In the genomic region with DNA sequence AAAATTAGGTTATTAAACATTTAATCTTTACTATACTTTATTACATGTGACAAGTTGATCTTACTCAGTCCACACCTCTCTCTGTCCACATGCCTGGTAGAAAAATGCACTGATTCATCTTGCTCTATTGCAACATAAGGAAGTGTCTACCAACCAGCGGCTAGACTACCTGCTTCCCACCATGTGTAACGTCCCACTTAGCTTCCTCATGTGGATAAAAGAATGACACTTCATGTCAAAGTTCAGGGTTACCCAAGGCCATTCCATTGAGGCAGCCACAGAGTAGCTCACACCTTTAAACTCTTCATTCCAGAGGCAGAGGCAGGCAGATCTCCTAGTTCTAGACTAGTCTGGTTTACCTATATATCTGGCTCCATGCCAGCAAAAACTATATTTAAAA, we compare ENCODE assay signal across 14 mouse cellular contexts.
"Had no signal": no experiment of that assay in that cellular context is flagged by ENCODE, and none has a peak within 500 bp of the region (broad histone marks: within the 10 kb centered on the region; RNA-seq: fewer than 3 reads in every experiment).

No protein-coding gene starts in this region.

- DNase-seq: kidney, adult 18-20 months; kidney, postnatal 10 days; kidney, postnatal 4 days; liver, embryonic 13.5 days; lung, adult 18-20 months; lung, postnatal 10 days; midbrain, embryonic 14.5 days; right cerebral cortex, postnatal 14 days; thymus, postnatal 36 days had no signal

- H3K27ac ChIP-seq: limb, embryonic 15.5 days; liver, embryonic 13.5 days; midbrain, embryonic 10.5 days; neural tube, embryonic 12.5 days; stomach, embryonic 15.5 days had no signal

- H3K27me3 ChIP-seq: stomach, embryonic 15.5 days had no signal

- H3K9ac ChIP-seq: limb, embryonic 15.5 days; liver, embryonic 13.5 days; neural tube, embryonic 12.5 days; stomach, embryonic 15.5 days had no signal

- H3K9me3 ChIP-seq: limb, embryonic 15.5 days; liver, embryonic 13.5 days; midbrain, embryonic 10.5 days; neural tube, embryonic 12.5 days; stomach, embryonic 15.5 days had no signal

- H3K36me3 ChIP-seq: limb, embryonic 15.5 days; liver, embryonic 13.5 days; midbrain, embryonic 10.5 days; neural tube, embryonic 12.5 days; stomach, embryonic 15.5 days had no signal

- H3K4me2 ChIP-seq: limb, embryonic 15.5 days; liver, embryonic 13.5 days; neural tube, embryonic 12.5 days; stomach, embryonic 15.5 days had no signal

- H3K4me3 ChIP-seq: layer of hippocampus, adult 2 months; limb, embryonic 15.5 days; liver, embryonic 13.5 days; midbrain, embryonic 10.5 days; neural tube, embryonic 12.5 days; stomach, embryonic 15.5 days had no signal

- H3K4me1 ChIP-seq: stomach, embryonic 15.5 days had no signal
